Comparison of ENCODE assay signal across 25 mouse cellular contexts in genomic region chr3:90608223-90608622, GRCm38 (mm10). TPM values are rescaled to one million over a fixed set of nuclear protein-coding genes. Genes with fewer than 3 reads are reported as not detected.
"Had no signal": no experiment of that assay in that cellular context is flagged by ENCODE, and none has a peak within 500 bp of the region (broad histone marks: within the 10 kb centered on the region; RNA-seq: fewer than 3 reads in every experiment).

Gene S100a5 (plus strand): TSS chr3:90608523.

- H3K27ac ChIP-seq: liver, embryonic 14.5 days; lung, embryonic 15.5 days; midbrain, embryonic 12.5 days; midbrain, embryonic 15.5 days; neural tube, embryonic 12.5 days; neural tube, embryonic 15.5 days had no signal

- H3K36me3 ChIP-seq: lung, embryonic 15.5 days; midbrain, embryonic 12.5 days; midbrain, embryonic 15.5 days; neural tube, embryonic 12.5 days; neural tube, embryonic 15.5 days had no signal

- H3K9ac ChIP-seq: liver, embryonic 14.5 days; lung, embryonic 15.5 days; midbrain, embryonic 12.5 days; midbrain, embryonic 15.5 days; neural tube, embryonic 12.5 days; neural tube, embryonic 15.5 days had no signal

- H3K9me3 ChIP-seq: lung, embryonic 15.5 days; megakaryocyte, embryonic 14.5 days; midbrain, embryonic 12.5 days; midbrain, embryonic 15.5 days; neural tube, embryonic 12.5 days; neural tube, embryonic 15.5 days had no signal

- H3K4me3 ChIP-seq: lung, embryonic 15.5 days; megakaryocyte, embryonic 14.5 days; midbrain, embryonic 12.5 days; midbrain, embryonic 15.5 days; neural tube, embryonic 12.5 days; neural tube, embryonic 15.5 days had no signal

- ATAC-seq: midbrain, embryonic 15.5 days had no signal

- H3K27me3 ChIP-seq: lung, embryonic 15.5 days had no signal

- DNase-seq: kidney, adult 18-20 months; kidney, adult 9 months; kidney, postnatal 14 days; kidney, postnatal 4 days; lung, adult 18-20 months; lung, postnatal 10 days; lung, postnatal 36 days; right cerebral cortex, adult 18-20 months; right cerebral cortex, postnatal 14 days; right cerebral cortex, postnatal 4 days; spleen, adult 18-20 months; thymus, postnatal 25 days had no signal

- H3K4me2 ChIP-seq: liver, embryonic 11.5 days; lung, embryonic 15.5 days; midbrain, embryonic 12.5 days; midbrain, embryonic 15.5 days; neural tube, embryonic 12.5 days; neural tube, embryonic 15.5 days had no signal

RNA-seq across cellular contexts. Expression of gene S100a5, which starts in this region (rescaled TPM):
- total RNA-seq: layer of hippocampus, postnatal 25 days; left cerebral cortex, adult 18-20 months; left cerebral cortex, postnatal 25 days had no signal
- polyA plus RNA-seq: limb, embryonic 11.5 days; limb, embryonic 14.5 days; liver, embryonic 11.5 days; liver, embryonic 14.5 days; lung, embryonic 15.5 days; midbrain, embryonic 12.5 days; midbrain, embryonic 15.5 days; neural tube, embryonic 12.5 days; neural tube, embryonic 15.5 days had no signal
